Mouse (Mus musculus) ovary, adult 18-20 months (tissue): Measurements from ENCODE around the gene Chaf1a.
"Not testable (repeated sequence)": the region's sequence is repeated elsewhere in the genome, so short reads cannot be mapped to it uniquely, and the experiment has no call there.

Experiments
- DNase-seq: peaks from one replicate; pipeline ENCODE4 v3.0.0; 2022; ENCODE audit warnings: low spot score, mixed read lengths

Chaf1a gene

GRCm38 (mm10) chr17:56038583-56039261 is 1.5 kb upstream of the Chaf1a start:
- DNase-seq: no peak

DNA sequence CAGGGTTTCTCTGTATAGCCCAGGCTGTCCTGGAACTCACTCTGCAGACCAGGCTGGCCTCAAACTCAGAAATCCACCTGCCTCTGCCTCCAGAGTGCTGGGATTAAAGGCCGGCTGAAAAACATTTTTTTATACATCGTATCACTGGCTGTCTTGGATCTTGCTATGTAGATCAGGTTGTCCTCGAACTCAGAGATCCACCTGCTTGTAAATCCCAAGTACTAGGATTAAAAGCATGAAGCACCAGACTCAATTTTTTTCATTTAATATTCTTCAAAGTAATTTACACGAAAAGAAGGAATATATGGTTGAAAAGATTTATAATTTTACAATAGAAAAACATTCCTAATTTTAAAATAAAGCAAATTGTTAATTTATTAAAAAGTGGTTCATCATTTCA is 894 bp upstream of the Chaf1a start:
- DNase-seq: no peak

- DNase-seq: no peak
Observed at GRCm38 (mm10) chr17:56040857-56041163, 571 bp downstream of the Chaf1a start.

DNA sequence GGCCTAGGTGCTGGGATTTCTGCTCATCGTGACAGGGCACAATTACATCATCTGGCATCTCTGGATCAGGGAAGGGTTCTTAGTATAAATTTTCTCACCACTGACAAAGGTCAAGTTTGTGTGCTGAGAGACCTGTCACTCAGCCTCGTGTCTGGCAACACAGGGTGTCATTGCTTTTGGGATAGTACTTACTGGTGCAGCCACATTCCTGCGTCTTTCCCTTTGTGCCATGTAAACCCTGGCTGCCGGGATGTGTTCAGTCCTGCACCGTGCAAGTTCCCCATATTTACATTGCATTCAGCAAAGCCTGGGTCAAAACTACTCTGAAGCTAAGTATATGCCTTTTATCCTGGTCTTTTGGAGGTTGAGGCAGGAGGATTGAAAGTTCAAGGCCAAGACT is 11.1 kb downstream of the Chaf1a start:
- no peak for DNase-seq

GRCm38 (mm10) chr17:56054938-56055337 is 14.7 kb downstream of the Chaf1a start:
- DNase-seq: no peak

GRCm38 (mm10) chr17:56055945-56056678 is 15.9 kb downstream of the Chaf1a start:
- no peak for DNase-seq

- no peak for DNase-seq
Observed at GRCm38 (mm10) chr17:56057381-56058120, 17.3 kb downstream of the Chaf1a start.

DNA sequence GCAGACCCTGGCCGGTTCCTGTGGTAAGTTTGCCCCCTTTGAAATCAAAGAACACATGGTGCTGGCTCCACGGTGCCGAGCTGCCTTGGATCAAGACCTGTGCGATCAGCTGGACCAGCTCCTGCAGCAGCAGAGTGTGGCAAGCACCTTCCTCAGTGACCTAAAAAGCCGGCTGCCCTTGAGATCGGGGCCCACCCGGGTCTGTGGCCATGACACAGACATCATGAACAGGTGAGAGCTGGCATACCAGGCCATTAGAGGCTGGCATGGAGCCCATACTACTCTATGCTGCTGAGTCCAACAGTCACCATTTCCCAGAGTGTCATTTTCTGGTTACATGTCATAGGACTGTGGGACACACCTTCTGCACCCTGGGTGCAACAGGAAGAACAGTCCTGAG is 21.8 kb downstream of the Chaf1a start:
- no peak for DNase-seq

DNA sequence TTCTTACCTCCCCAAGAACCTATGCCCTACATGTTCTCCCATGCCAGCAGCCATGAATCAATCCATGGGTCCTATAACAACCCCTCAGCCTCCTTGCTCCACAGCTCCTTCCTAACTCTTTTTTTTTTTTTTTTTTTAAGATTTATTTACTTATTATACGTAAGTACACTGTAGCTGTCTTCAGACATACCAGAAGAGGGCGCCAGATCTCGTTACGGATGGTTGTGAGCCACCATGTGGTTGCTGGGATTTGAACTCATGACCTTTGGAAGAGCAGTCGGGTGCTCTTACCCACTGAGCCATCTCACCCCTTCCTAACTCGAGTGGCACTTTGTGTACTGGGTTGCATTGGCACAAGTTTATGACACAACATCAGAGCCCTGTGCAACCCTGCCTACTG is 25.5 kb downstream of the Chaf1a start:
- DNase-seq: not testable (repeated sequence)

- no peak for DNase-seq
Observed at GRCm38 (mm10) chr17:56066451-56066850, 26.2 kb downstream of the Chaf1a start.

- no peak for DNase-seq
Observed at GRCm38 (mm10) chr17:56069066-56069465, 28.8 kb downstream of the Chaf1a start.

DNA sequence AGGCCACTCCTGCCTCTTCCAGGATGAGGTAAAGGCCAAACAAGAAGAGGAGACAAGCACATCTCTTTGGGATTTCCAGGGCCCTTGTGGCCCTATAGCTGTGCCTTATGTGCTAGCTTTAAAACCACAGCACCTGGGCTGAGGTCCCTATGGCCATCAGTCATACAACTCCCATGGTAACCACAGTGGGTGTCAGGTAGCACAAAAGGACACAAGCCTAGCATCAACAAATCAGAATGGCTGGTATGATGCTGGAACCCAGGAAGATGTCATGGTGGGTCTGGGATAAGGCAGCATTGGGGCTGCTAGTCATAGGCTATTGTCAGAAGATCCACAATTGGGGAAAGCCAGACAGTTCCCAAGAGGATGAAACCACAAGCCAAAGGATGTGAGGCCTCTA is 30.9 kb downstream of the Chaf1a start:
- DNase-seq: no peak

DNA sequence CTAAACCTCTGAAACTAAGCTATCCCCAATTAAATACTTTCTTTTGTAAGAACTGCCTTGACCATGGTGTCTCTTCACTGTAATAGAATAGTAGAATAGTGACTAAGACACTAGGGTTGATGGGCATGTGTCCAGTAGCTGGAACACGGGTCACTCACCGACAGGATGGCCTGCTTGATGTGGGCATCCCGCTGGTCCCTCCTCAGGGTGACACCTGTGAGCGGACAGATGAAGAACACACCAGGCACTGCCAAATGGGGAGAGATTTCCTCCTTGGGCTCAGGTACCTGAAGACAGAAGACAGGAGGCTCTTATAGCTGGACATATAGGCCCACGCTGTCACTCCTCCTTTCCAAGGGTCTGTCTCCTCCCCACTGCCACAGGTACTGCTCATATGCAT is 32.0 kb downstream of the Chaf1a start:
- DNase-seq: no peak

- DNase-seq: peak; percentile 80
Observed at GRCm38 (mm10) chr17:56074097-56074826, 34.0 kb downstream of the Chaf1a start.

DNA sequence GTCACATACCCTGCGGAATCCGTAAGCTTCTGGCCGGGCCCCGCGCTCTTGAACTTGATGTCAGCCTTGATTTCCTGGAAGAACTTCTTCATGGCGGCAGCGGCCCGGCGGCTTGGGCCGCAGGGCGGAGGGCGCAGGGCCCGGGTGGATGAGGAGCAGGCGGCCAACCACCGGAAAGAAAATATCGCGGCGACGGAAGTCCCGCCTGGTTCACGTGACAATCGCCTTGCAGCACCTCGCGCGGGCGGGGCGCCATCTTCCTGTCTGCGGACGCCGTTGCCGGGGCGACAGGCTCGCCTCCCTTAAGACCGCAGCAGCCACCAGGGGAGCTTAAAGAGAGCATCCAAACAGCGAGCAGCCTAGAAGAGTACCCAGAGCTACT is 34.6 kb downstream of the Chaf1a start, which contains the start of gene Ubxn6:
Gene Ubxn6 (minus strand): TSS at position 202 of the 382 bp plus-strand sequence.
- DNase-seq: peak; percentile 95

- no peak for DNase-seq
Observed at GRCm38 (mm10) chr17:56077523-56077922, 37.3 kb downstream of the Chaf1a start.

DNA sequence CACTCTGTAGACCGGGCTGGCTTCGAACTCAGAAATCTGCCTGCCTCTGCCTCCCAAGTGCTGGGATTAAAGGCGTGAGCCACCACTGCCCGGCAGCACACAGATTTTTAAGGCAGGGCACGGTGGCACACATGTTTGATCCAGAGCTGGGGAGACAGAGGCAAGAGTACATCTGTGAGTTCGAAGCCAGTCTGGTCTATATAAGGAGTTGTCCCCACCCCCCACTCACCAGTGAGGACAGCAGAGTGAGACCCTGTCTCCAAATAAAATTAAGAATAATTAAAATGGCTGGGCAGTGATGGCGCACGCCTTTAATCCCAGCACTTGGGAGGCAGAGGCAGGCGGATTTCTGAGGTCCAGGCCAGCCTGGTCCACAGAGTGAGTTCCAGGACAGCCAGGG is 38.1 kb downstream of the Chaf1a start:
- DNase-seq: not testable (repeated sequence)

GRCm38 (mm10) chr17:56078880-56079795 is 38.9 kb downstream of the Chaf1a start, which contains the start of gene Hdgfl2:
Hdgfl2 (plus strand) TSS chr17:56079634.
- DNase-seq: peak; percentile 100

DNA sequence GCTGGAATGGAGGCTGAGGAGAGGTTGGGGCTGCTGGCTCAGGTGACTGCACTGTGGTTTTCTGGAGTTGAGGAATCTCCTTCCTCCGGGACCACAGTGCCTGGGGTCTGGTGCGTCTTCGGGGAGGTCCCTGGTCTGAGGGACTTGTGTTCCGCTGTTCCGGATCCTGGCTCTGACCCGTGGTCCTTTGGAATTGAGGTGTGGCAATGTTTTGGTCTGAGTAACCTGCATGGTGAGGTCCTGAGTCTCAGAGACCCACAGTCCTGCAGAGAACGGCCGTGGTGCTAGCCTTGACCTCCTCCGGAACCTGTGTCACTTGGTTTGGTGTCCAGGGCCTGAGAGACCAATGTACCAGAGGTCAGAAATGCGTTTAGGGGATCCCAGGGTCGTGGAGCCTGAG is 39.7 kb downstream of the Chaf1a start:
- DNase-seq: no peak

DNA sequence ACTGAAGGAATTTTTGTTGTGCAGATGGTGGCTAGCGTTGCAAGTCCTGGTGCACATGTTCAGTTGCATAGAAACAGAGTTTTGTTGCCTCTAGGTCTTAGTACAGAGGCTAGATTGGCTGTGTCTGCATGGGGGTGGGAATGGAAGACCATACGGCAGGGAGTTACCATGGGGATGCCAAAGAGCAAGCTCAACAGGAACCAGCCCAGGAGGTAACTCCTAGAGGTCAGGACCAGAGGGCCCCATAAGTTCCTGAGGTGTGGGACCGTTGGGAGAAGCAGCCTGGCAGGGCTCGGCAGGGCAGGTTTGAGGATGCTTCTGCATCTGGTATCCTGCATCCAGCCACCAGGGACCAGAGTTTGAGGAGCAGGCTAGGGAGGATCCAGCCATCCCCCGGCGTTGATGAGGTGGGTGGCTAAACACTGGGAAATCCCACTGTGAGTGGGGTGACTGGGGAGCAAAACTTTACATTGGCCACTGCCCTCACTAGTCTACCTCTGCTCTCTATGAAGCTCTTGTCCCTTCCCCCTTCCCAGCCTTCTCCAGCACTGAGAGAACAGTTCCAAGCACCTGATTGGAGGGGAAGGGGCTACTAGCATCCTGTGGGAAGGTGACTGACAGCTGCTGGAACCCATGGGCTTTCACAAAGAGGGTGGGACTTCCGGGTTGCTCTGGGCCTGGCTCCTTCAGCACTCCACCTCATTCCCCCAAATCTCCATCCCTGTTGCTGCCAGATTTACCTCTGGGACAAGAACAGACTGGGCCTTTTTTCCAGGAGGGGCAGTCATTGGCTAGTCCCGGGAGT is 40.7 kb downstream of the Chaf1a start:
- no peak for DNase-seq
